Mouse (Mus musculus) gastrocnemius, adult 18-20 months (tissue): ENCODE measurements around the gene Capn5. TPM values are rescaled to one million over a fixed set of nuclear protein-coding genes. Genes with fewer than 3 reads are reported as not detected.

Experiments
- total RNA-seq, 2 experiments: library from RNA; stranded (reverse); gene quantifications; 2 replicates each; pipeline ENCODE4 v1.2.3; 2021

Capn5 gene
- total RNA-seq, 2 experiments from 2014 or later: 0.98 to 1.6 TPM

Other genes starting within 250 kb of the Capn5 start
- gene Myo7a, start 58.8 kb downstream of the Capn5 start, total RNA-seq: 1 to 10 TPM; 1.2 to 2.3 TPM
- gene Omp, start 32.8 kb downstream of the Capn5 start, total RNA-seq: under 1 TPM in 1 of 2 experiments, not detected in 1; 0.09 TPM
- not detected for gene B3gnt6, start 21.2 kb upstream of the Capn5 start, total RNA-seq
- 1 to 10 TPM; 3.6 to 4.1 TPM for gene Acer3, start 142.9 kb upstream of the Capn5 start, total RNA-seq
- 1 to 10 TPM; 1.1 to 1.7 TPM for gene Tsku, start 183.1 kb upstream of the Capn5 start, total RNA-seq